Mouse (Mus musculus) lung, embryonic 14.5 days (tissue): ENCODE results near the gene Myl10. TPM values are rescaled to one million over a fixed set of nuclear protein-coding genes. Genes with fewer than 3 reads are reported as not detected.

Source experiments
- ATAC-seq: fragments of 200-750 bp; cut with Nextera tagmentation; 2 replicates; pipeline ENCODE4 v1.8.0; 2017; ENCODE audit warnings: mild to moderate bottlenecking, moderate TSS enrichment, moderate library complexity; ENCODE audit not compliant: insufficient read depth
- DNase-seq: peaks from one replicate; pipeline ENCODE4 v3.0.0-alpha.2; 2015
- H3K27ac ChIP-seq: fragments of 300-500 bp; sonication (generic); 2 replicates; pipeline ENCODE4 v1.5.1; 2014; ENCODE audit warnings: low read depth, mild to moderate bottlenecking, moderate library complexity
- H3K27me3 ChIP-seq: fragments of 300-500 bp; sonication (generic); 2 replicates; pipeline ENCODE4 v1.6.1; 2014; ENCODE audit warnings: low read length, control low read depth; ENCODE audit not compliant: insufficient read depth
- H3K36me3 ChIP-seq: fragments of 300-500 bp; sonication (generic); 2 replicates; pipeline ENCODE4 v1.6.1; 2014; ENCODE audit warnings: control low read depth; ENCODE audit not compliant: insufficient read depth
- H3K4me1 ChIP-seq: fragments of 300-500 bp; sonication (generic); 2 replicates; pipeline ENCODE4 v1.6.1; 2014; ENCODE audit warnings: antibody characterized with exemption, control low read depth; ENCODE audit not compliant: insufficient read depth
- H3K4me2 ChIP-seq: fragments of 300-500 bp; sonication (generic); 2 replicates; pipeline ENCODE4 v1.6.1; 2014; ENCODE audit warnings: mild to moderate bottlenecking
- H3K4me3 ChIP-seq: fragments of 300-500 bp; sonication (generic); 2 replicates; pipeline ENCODE4 v1.5.1; 2014; ENCODE audit warnings: low read depth, low read length
- H3K9ac ChIP-seq: fragments of 300-500 bp; sonication (generic); 2 replicates; pipeline ENCODE4 v1.6.1; 2014
- H3K9me3 ChIP-seq: fragments of 300-500 bp; sonication (generic); 2 replicates; pipeline ENCODE4 v1.6.1; 2016; ENCODE audit warnings: low read depth, low read length, control low read depth
- CTCF ChIP-seq: IDR thresholded peaks from 2 replicates; pipeline ENCODE4 v1.5.1; 2016; ENCODE audit warnings: antibody characterized with exemption, low read depth
- WGBS: fragments of 180-500 bp; shearing (Covaris S2); extraction: QIAGEN DNeasy Blood & Tissue Kit; methylation state at CpG from one replicate; pipeline ENCODE4 v1.1.7; 2014; 5-methylcytosine and 5-hydroxymethylcytosine counted together
- polyA plus RNA-seq: library from polyadenylated mRNA; unstranded; fragments of >200 nt; fragmentation: Nextera tagmentation; extraction: Ambion mirVana; gene quantifications from 2 replicates; pipeline ENCODE4 v1.2.1, GENCODE M21; 2014

Myl10 gene
- polyA plus RNA-seq, 1 experiment from 2014 or later, result not detected

DNA sequence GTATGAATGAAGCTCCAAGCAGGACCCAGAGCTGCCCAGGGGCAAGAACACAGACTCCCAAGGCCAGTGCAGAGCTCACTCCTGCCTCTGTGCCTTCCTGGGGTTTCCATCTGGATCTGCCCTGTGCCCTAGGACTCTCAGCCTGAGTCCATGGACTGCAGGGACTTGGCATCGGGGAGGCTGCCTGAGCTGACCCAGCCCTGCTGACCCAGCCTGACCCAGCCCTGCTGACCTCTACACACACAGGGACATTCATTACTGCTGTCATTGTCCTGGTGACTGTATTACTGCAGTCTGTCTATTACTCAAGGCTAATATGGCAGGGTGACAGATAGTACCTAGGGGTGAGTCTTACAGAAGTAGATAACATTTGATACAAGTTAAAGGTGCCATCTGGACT is 30.1 kb upstream of the Myl10 start:
- WGBS, result 11% methylated on average over 1 of the region's 1 CpGs
- Histone ChIP-seq H3K36me3 (no peaks in the 10 kb centered on the region), H3K4me3 (no peak overlapping the region), H3K9me3 (no peaks in the 10 kb centered on the region), H3K4me1 (no peaks in the 10 kb centered on the region), H3K27ac (no peak overlapping the region), H3K4me2 (no peak overlapping the region), H3K27me3 (no peaks in the 10 kb centered on the region), H3K9ac (no peak overlapping the region)
- DNase-seq, result no peak
- ATAC-seq, result no peak
- no peak for TF ChIP-seq CTCF

DNA sequence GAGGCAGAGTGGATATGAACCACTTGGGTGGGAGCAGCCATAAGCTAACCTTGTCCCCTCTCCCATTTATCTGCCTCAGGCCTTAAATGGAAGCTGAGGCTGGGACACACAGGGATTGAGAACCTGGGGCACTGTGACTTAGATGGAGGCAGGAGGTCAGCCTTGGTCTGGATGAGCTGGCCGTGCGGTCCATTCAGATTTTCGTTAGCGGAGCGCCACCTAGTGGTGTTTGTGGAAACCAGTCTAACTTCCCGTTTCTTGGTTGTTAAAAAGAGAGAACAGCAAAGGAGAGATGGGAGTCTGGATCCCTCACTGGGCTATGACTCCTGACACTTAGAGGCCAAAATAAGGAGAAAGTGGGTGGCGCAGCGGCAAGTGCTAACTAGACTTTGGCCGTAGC is 28.4 kb upstream of the Myl10 start:
- Histone ChIP-seq H3K36me3 (no peaks in the 10 kb centered on the region), H3K27me3 (no peaks in the 10 kb centered on the region), H3K27ac (no peak overlapping the region), H3K9me3 (no peaks in the 10 kb centered on the region), H3K4me3 (no peak overlapping the region), H3K9ac (no peak overlapping the region), H3K4me1 (no peaks in the 10 kb centered on the region), H3K4me2 (no peak overlapping the region)
- peak; percentile 90 for TF ChIP-seq CTCF
- WGBS, result 4% methylated on average over 9 of the region's 9 CpGs
- peak; percentile 95 for DNase-seq
- 0 out of 2 replicates have a peak, but pooled peaks have one; percentile 35 for ATAC-seq

GRCm38 (mm10) chr5:136676315-136677030 is 16.5 kb upstream of the Myl10 start:
- no peak overlapping the region for H3K9ac ChIP-seq
- TF ChIP-seq CTCF, result no peak
- no peaks in the 10 kb centered on the region for H3K27me3 ChIP-seq
- WGBS, result 80% methylated on average over 18 of the region's 18 CpGs
- no peak overlapping the region for H3K4me3 ChIP-seq
- H3K27ac ChIP-seq, result no peak overlapping the region
- ATAC-seq (no peak), DNase-seq (no peak)
- H3K4me1 ChIP-seq, result no peaks in the 10 kb centered on the region
- H3K9me3 ChIP-seq, result no peaks in the 10 kb centered on the region
- H3K36me3 ChIP-seq, result no peaks in the 10 kb centered on the region
- H3K4me2 ChIP-seq, result no peak overlapping the region

- TF ChIP-seq CTCF, result no peak
- Histone ChIP-seq H3K9me3 (no peaks in the 10 kb centered on the region), H3K4me3 (no peak overlapping the region), H3K27ac (no peak overlapping the region), H3K36me3 (no peaks in the 10 kb centered on the region), H3K27me3 (no peaks in the 10 kb centered on the region), H3K9ac (no peak overlapping the region), H3K4me2 (no peak overlapping the region), H3K4me1 (no peaks in the 10 kb centered on the region)
- WGBS, result 69% methylated on average over 6 of the region's 6 CpGs
- ATAC-seq (no peak), DNase-seq (no peak)
These were observed 14.1 kb upstream of the Myl10 start for GRCm38 (mm10) chr5:136678840-136679348.

DNA sequence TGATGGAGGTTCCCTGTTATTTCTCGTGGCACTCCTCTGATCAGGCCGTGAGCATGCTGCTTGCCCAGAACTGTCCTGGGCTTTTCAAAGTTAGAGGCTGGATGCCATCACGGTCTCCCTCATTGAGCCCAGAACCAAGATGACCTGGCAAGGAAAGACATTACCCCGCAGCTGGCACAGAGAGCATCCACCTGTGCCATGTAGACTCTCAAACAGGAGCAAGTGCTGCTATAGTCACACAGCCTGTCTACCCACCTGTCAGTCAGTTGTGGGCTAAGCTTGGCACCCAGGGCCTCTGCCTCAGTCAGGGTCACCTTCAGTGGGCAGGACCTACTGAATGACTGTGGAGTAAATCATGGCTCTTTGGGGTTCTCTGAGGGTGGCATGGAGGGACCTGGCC is 6.6 kb upstream of the Myl10 start:
- ATAC-seq (no peak), DNase-seq (no peak)
- Histone ChIP-seq H3K27me3 (no peaks in the 10 kb centered on the region), H3K4me3 (no peak overlapping the region), H3K9me3 (no peaks in the 10 kb centered on the region), H3K36me3 (no peaks in the 10 kb centered on the region), H3K27ac (no peak overlapping the region), H3K4me2 (no peak overlapping the region), H3K4me1 (no peaks in the 10 kb centered on the region), H3K9ac (no peak overlapping the region)
- WGBS, result 84% methylated on average over 4 of the region's 4 CpGs
- no peak for TF ChIP-seq CTCF

DNA sequence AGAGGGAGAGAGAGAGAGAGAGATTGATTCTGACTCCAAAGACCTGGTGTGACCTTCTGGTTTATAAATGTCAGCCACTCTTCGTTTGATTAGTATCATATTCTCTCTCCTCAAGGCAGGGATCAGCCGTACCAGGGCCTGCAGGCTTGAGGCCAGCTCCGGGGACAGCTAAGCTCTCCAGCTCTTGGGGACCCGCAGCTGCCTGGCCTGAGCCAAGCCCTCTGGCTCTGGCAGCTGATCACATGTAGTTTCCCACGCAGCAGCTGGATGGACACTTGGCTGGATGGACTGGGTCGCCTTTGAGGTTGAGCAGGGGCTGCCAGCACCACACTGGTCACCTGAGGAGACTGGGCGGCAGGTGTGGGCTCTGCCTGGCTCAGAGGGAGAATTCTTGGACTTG is 5.4 kb upstream of the Myl10 start:
- Histone ChIP-seq H3K27ac (no peak overlapping the region), H3K4me1 (no peaks in the 10 kb centered on the region), H3K27me3 (no peaks in the 10 kb centered on the region), H3K36me3 (no peaks in the 10 kb centered on the region), H3K4me2 (no peak overlapping the region), H3K4me3 (no peak overlapping the region), H3K9ac (no peak overlapping the region), H3K9me3 (no peaks in the 10 kb centered on the region)
- DNase-seq (no peak), ATAC-seq (no peak)
- TF ChIP-seq CTCF, result no peak
- WGBS, result 46% methylated on average over 7 of the region's 7 CpGs

DNA sequence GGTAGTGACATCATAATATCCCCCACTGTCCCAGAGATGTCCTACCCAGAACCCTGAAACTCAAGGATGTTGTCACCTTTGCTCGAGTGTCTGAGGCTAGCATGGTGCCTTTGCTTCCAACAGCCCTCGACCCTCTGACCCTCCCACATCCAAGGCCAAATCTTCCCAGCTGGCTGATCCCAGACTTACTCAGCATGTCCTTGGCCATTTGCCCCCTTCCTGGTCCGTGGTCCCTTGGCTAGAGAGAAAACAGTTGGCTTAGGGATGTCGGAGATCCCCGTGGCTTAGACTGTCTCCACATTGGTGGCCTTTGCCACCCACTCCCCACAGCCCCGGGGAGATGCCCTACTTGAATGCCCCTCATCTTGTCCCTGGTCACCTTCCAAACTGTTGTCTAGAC is 4.1 kb upstream of the Myl10 start:
- Histone ChIP-seq H3K27ac (no peak overlapping the region), H3K4me1 (no peaks in the 10 kb centered on the region), H3K4me3 (no peak overlapping the region), H3K9me3 (no peaks in the 10 kb centered on the region), H3K27me3 (no peaks in the 10 kb centered on the region), H3K4me2 (no peak overlapping the region), H3K9ac (no peak overlapping the region), H3K36me3 (no peaks in the 10 kb centered on the region)
- no peak for ATAC-seq
- no peak for DNase-seq
- TF ChIP-seq CTCF, result no peak
- 60% methylated on average over 6 of the region's 6 CpGs for WGBS
